Mouse (Mus musculus) spleen, adult 18-20 months (tissue): ENCODE data around the gene Mgat4e.

Experiments
- DNase-seq, 2 experiments: peaks; one replicate each; pipeline ENCODE4 v3.0.0; 2022; ENCODE audit warnings: mixed read lengths in 2 of 2

Gene Mgat4e

GRCm38 (mm10) chr1:134549632-134550132 is at the start of gene Mgat4e:
Mgat4e (minus strand) TSS chr1:134549682.
- DNase-seq: no peak

DNA sequence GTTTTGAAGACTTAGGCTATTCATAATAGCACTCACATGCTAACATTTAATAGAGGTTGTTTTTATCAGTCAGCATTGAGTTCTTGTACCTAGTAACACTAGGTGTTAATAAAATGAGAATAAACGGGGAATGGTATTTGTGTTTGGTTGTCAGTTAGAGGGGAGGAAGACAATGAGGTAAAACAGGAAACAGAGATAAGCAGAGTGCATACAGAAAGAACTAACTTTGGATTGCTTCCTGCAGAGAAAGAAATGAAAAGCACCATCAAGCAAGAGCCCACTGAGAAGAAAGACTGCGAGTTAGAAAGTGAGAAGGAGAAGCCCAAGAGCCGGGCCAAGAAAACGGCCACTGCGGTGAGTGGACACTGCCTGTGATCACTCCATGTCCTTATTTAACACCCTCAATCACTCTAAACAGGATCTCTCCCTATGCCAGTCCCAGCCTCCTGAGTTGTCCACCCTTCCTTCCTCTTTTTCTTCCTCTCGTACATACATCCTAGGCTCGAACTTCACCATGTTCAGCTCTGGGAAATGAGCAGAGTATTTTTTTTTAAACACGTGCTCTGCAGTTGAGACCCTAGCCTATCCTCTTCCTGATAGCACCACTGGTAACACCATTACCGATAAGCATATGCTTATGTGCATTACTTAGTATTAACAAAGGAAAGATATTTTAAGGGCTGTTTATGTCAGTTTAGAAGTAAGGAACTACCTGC is 48.0 kb upstream of the Mgat4e start:
- DNase-seq: no peak

DNA sequence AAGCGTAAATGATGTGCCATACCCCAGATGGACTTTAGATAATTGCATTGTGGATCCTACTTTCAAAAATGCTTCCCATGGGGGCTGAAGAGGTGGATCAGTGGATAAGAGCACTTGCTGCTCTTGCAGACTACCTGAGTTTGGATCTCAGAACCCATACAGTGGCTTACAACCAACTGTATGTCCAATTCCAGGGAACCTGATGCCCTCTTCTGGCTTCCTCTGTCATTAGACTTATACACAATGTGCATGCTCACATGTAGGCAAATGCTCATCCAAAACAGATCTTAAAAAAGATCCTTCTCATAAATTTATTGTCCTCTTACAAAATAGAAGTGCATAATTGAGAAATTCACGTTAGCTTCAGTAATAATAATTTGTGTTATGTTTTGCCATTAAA is 42.3 kb upstream of the Mgat4e start:
- DNase-seq: no peak

GRCm38 (mm10) chr1:134589676-134590075 is 40.2 kb upstream of the Mgat4e start:
- no peak for DNase-seq

GRCm38 (mm10) chr1:134583560-134583959 is 34.1 kb upstream of the Mgat4e start:
- DNase-seq: no peak

DNA sequence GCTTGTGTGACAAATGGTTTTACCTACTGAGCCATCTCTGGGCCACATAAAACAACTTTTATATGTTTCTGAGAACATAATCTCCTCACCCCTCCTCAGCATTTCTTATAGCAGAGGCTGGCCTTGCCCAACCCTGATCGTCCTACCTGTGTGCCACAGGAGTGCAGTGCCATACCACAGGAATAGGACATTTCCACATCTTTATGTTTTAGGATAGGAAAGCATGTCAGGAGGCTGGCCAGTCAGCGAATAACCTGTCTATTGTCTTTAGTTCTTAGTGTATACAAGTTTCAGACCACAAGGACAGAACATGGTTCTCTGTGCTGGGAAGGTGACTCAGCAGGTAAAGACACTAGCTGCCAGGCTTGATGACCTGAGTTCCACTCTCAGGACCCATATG is 31.3 kb upstream of the Mgat4e start:
- no peak for DNase-seq

GRCm38 (mm10) chr1:134577384-134578120 is 28.1 kb upstream of the Mgat4e start:
- no peak for DNase-seq

DNA sequence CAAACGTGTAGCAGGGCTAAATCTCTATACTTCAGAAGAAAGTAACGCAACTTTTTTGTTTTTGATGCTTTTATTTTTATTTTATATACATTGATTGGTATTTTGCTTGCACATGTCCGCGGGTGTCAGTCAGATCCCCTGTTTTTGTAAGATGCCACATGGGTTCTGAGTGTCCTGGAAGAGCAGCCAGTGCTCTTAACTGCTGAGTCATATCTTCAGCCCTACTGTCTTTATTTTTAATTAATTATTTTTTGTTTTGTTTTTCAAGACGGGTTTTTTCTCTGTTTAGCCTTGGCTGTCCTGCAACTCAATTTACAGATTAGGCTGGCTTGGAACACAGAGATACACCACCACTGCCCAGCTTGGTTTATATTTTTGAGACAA is 24.4 kb upstream of the Mgat4e start:
- no peak for DNase-seq

DNA sequence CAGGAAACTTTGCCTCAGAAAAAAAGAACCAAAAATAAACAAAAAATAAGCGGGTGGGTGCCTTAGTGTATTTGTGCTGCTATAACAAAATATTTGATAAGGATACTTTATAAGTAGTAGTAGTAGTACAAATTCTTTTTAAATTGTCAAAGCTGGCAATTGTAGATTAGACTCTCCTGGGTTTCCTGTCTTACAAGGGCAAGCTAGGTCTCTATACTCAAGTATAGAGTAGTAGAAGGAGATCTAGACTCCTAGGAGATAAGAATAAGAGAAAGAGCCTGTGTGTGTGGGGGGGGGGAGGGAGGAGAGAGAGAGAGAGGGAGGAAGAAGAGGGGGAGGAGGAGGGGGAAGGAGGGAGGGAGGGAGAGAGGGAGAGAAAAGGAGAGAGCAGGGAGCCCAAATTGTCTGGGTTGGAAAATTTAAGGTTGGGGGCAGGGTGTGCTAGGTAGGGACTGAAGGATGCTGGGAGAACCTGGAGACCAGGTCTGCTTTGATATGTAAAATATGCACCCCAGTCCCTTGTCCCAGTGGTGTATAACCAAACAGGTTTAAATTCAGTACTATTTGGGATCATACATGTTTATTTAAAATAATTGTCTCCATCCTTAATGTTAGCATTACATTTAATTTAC is 23.9 kb upstream of the Mgat4e start:
- no peak for DNase-seq

GRCm38 (mm10) chr1:134570631-134571030 is 21.1 kb upstream of the Mgat4e start:
- no peak for DNase-seq

- DNase-seq: no peak
Observed at GRCm38 (mm10) chr1:134570171-134570570, 20.7 kb upstream of the Mgat4e start.

DNA sequence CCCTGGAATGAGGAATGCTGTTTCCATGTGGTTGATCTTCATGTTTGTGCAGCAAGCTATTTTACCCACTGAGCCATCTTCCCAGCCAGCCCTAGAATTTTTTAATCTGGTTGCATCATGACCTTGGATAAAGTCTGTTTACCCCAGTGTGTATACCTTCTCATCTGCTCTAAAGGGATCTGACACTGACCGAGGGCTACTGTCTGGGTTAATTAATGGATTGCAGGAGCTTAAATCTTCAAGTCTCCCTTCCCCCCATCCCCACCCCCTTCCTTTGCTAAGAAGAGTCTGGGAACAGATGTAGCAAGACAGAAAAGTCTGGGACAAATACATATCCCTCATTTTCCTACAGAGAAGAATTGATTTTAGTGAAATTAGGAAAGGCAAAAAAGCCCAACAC is 18.0 kb upstream of the Mgat4e start:
- no peak for DNase-seq

DNA sequence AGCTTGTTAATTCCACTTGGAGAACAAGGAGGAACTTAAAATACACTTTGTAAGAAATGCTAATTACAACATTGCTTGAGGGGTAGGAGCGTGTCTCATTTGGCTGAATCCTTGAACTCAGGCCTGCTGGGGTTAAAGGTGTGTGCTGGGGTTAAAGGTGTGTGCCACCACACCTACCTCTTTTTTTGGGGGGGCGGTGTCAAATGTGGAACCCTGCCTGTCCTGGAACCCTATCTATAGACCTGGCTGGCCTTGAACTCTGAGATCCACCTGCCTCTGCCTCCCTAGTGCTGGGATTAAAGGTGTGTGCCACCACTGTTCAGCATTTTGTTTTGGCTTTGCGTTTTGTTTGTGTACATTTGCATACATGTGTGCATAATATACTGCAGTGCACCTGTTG is 14.2 kb upstream of the Mgat4e start:
- DNase-seq: no peak

DNA sequence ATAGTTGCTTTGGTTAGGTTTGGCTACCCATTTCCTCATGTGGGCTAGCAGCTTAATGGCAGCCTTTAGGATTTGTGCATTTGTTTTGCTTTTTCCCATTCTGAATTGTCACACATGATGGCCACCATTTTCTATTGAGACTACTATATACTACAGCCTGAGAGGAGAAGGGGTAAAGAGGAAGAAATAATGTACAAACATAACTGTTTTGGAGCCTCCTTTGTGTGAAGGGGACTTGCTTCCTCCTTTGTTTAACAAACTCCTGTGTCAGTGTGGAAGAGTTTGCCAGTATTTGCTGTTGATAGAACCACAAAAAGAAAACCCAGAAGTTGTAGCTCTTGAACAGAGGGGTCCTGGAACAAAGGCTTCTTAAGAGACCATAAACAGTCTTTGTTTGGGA is 13.0 kb upstream of the Mgat4e start:
- no peak for DNase-seq

- DNase-seq: no peak
Observed at GRCm38 (mm10) chr1:134561770-134562143, 12.3 kb upstream of the Mgat4e start.

DNA sequence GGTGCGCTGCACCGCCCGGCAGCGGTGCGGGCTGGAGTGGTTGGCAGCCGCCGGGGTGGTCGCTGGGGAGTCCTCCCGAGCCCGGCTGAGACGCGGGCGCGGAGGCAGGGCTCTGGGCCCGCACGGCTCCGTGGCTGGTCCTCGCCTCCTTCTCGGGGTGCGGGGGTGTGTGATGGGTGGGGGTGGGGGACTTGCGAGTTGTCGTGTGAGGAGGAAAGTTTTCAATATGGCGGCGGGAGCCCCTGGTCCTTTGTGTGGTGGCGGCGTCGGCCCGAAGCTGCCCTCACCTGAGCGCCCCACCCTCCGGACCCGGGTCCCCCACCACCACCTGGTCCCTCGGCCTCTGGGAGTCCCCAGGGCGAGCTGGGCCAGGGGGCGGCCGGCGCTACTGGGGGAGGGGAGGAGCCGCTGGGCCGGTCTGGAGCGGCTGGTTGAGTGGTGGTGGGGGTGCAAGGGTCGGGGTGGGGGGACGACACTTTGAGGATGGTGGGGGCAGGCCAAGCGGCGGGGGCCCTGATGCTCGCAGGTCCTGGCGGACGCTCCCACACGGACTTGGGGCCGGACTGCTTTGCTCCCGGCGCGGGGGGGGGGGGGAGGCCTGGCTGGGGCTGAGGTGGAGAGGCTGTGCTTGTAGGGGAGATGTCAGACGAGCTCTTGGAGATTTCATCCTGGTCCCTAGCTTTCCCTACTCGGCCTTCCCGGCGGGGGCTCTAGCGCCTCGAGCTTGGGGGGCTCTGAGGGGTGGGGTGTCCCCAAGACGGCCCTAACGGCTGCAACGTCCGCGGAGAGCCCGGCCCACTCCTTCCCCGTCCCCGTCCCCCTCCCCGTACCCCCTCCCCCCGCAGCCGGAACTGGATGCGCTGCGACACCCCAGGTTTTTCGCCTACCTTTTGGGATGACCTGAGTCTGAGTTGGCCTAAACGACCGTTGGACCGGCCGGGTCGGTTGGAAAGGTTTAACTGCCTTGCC is 11.6 kb upstream of the Mgat4e start:
- peak; percentile 10 to 17 for DNase-seq

DNA sequence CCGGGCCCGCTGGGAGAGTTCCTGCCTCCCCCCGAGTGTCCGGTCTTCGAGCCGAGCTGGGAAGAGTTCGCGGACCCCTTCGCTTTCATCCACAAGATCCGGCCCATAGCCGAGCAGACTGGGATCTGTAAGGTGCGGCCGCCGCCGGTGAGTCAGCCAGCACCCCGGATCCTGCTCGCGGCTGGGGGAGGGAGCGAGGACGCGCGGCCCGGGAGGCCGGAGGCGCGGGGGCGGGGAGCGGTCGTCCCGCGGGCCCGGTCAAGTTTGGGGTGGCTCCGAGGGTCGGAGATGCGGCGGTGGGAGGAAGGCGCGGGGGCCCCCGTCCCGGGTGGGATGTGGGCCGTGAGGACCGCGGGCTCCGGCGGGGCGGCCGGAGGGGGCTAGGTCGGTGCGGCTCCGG is 10.9 kb upstream of the Mgat4e start:
- peak in 1 of 2 experiments; percentile 39 for DNase-seq

- DNase-seq: peak; percentile 84 to 92
Observed at GRCm38 (mm10) chr1:134559976-134560375, 10.5 kb upstream of the Mgat4e start, which contains the start of gene Kdm5b. Kdm5b (plus strand) TSS chr1:134560171.

DNA sequence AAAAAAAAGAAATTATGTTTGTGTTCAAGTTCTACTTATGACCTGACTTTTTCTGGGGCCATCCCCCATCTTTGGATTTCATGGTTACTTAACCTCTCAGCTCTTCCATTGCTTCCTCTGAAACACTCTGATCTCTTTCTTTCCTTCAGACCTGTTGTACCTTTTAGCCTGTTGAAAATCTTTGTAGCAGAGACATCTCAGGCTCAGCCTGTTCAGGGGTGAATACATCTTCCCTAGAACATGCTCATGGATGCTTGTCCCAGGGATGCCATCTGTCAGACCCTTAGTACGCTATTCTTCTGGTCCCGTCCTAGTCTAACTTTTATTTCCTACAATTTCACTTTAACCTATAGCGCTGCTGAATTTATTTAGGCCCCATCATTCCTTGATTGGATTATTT is 9.7 kb upstream of the Mgat4e start:
- DNase-seq: no peak

GRCm38 (mm10) chr1:134558511-134558910 is 9.0 kb upstream of the Mgat4e start:
- DNase-seq: no peak

- peak; percentile 86 to 90 for DNase-seq
Observed at GRCm38 (mm10) chr1:134556671-134557218, 7.3 kb upstream of the Mgat4e start.
